Mouse (Mus musculus) mouse trophoblast stem cell (cell line): ENCODE measurements at regions not wholly inside any gene's neighbourhood (a gene's known extent, or its start where the extent isn't known, plus 50 kb on each side); places are given as distances from the start of the nearest gene placed in this dataset.

Source experiments
- in situ Hi-C, 2 experiments: fragments of 300-500 bp; cut with MseI, MboI; formaldehyde crosslinking; loops; 2 replicates in 1 of 2; 3 replicates in 1 of 2; pipeline ENCODE4 v1.15.1; 2025

GRCm38 (mm10) chr16:30774951-30775661, 175.6 kb downstream of the Fam43a start:
- in situ Hi-C loops = no loop called here

- in situ Hi-C loops = no loop called here
Measured at GRCm38 (mm10) chr16:30775740-30776700, 176.5 kb downstream of the Fam43a start.

- in situ Hi-C loops = no loop called here
Measured at GRCm38 (mm10) chr16:30777416-30777815, 177.9 kb downstream of the Fam43a start.

- in situ Hi-C loops = no loop called here
Measured at GRCm38 (mm10) chr16:30778078-30778477, 178.6 kb downstream of the Fam43a start.

- in situ Hi-C loops = no loop called here
Measured at GRCm38 (mm10) chr16:30778945-30779344, 179.4 kb downstream of the Fam43a start.

GRCm38 (mm10) chr16:30784261-30784660, 184.7 kb downstream of the Fam43a start:
- in situ Hi-C loops = no loop called here

GRCm38 (mm10) chr16:30784949-30785348, 185.4 kb downstream of the Fam43a start:
- in situ Hi-C loops = no loop called here

GRCm38 (mm10) chr16:30786060-30786459, 186.5 kb downstream of the Fam43a start:
- in situ Hi-C loops = no loop called here

GRCm38 (mm10) chr16:30787351-30787750, 187.8 kb downstream of the Fam43a start:
- in situ Hi-C loops = no loop called here

- in situ Hi-C loops = no loop called here
Measured at GRCm38 (mm10) chr16:30788321-30788781, 188.8 kb downstream of the Fam43a start.

- in situ Hi-C loops = no loop called here
Measured at GRCm38 (mm10) chr16:30788944-30789781, 189.6 kb downstream of the Fam43a start.

- in situ Hi-C loops = no loop called here
Measured at GRCm38 (mm10) chr16:30790036-30790435, 190.5 kb downstream of the Fam43a start.

- in situ Hi-C loops = no loop called here
Measured at GRCm38 (mm10) chr16:30790551-30791001, 191.1 kb downstream of the Fam43a start.

GRCm38 (mm10) chr16:30791048-30791855, 191.7 kb downstream of the Fam43a start:
- in situ Hi-C loops = no loop called here

- in situ Hi-C loops = no loop called here
Measured at GRCm38 (mm10) chr16:30792738-30793377, 193.3 kb downstream of the Fam43a start.

GRCm38 (mm10) chr16:30793378-30793753, 193.8 kb downstream of the Fam43a start:
- in situ Hi-C loops = no loop called here

GRCm38 (mm10) chr16:30793856-30794255, 194.3 kb downstream of the Fam43a start:
- in situ Hi-C loops = no loop called here

- in situ Hi-C loops = no loop called here
Measured at GRCm38 (mm10) chr16:30795501-30795904, 196.0 kb downstream of the Fam43a start.

- in situ Hi-C loops = no loop called here
Measured at GRCm38 (mm10) chr16:30796103-30796502, 196.6 kb downstream of the Fam43a start.

GRCm38 (mm10) chr16:30797006-30797405, 197.5 kb downstream of the Fam43a start:
- in situ Hi-C loops = no loop called here
